Mouse (Mus musculus) myocyte (in vitro differentiated cells): ENCODE results near the gene Ccnb1. TPM values are rescaled to one million over a fixed set of nuclear protein-coding genes. Genes with fewer than 3 reads are reported as not detected.
"Not testable (repeated sequence)": the region's sequence is repeated elsewhere in the genome, so short reads cannot be mapped to it uniquely, and the experiment has no call there.

Source experiments
- H3K27me3 ChIP-seq: one replicate; pipeline ENCODE4 v1.6.1; 2011; ENCODE audit not compliant: control insufficient read depth, insufficient read depth, insufficient read length
- H3K36me3 ChIP-seq: one replicate; pipeline ENCODE4 v1.6.1; 2011; ENCODE audit not compliant: control insufficient read depth, insufficient read depth
- H3K4me2 ChIP-seq: one replicate; pipeline ENCODE4 v1.6.1; 2011; ENCODE audit warnings: low read depth, control low read depth
- H3K4me3 ChIP-seq: one replicate; pipeline ENCODE4 v1.5.1; 2011; ENCODE audit warnings: mild to moderate bottlenecking, control low read depth, moderate library complexity
- H3K79me2 ChIP-seq: one replicate; pipeline ENCODE4 v1.6.1; 2011; ENCODE audit not compliant: control insufficient read depth, insufficient read depth
- H3ac ChIP-seq: one replicate; pipeline ENCODE4 v1.6.1; 2011; ENCODE audit not compliant: control insufficient read depth, insufficient read length
- CEBPB ChIP-seq: IDR thresholded peaks from 2 replicates; pipeline ENCODE4 v1.6.1; 2011; ENCODE audit warnings: mild to moderate bottlenecking, moderate library complexity; ENCODE audit not compliant: poor library complexity, insufficient read depth, severe bottlenecking
- E2F4 ChIP-seq: IDR thresholded peaks from one replicate; pipeline ENCODE4 v1.6.1; 2011; ENCODE audit warnings: mild to moderate bottlenecking, control low read depth, moderate library complexity; ENCODE audit not compliant: insufficient read depth
- MAX ChIP-seq: IDR thresholded peaks from one replicate; pipeline ENCODE4 v1.6.1; 2011; ENCODE audit warnings: low read depth, mild to moderate bottlenecking, control low read depth
- MYOD1 ChIP-seq, 3 experiments: IDR thresholded peaks; one replicate each; pipeline ENCODE4 v1.6.1; 2011; ENCODE audit warnings: control low read depth in 2 of 3, low read depth in 2 of 3, mild to moderate bottlenecking in 2 of 3, moderate library complexity in 1 of 3; ENCODE audit not compliant: insufficient read length in 2 of 3, control insufficient read depth in 1 of 3
- MYOG ChIP-seq, 3 experiments: IDR thresholded peaks; one replicate each; pipeline ENCODE4 v1.6.1; 2011; ENCODE audit warnings: control low read depth in 2 of 3, low read depth in 2 of 3, mild to moderate bottlenecking in 2 of 3; ENCODE audit not compliant: insufficient read length in 2 of 3, control insufficient read depth in 1 of 3, insufficient read depth in 1 of 3
- POLR2A ChIP-seq: IDR thresholded peaks from one replicate; pipeline ENCODE4 v1.6.1; 2011; ENCODE audit warnings: low read depth, mild to moderate bottlenecking, control low read depth, moderate library complexity; ENCODE audit not compliant: insufficient read length
- POLR2AphosphoS2 ChIP-seq: IDR thresholded peaks from one replicate; pipeline ENCODE4 v1.6.1; 2011; ENCODE audit warnings: low read depth, control low read depth; ENCODE audit not compliant: insufficient read length
- REST ChIP-seq: IDR thresholded peaks from one replicate; pipeline ENCODE4 v1.6.1; 2011; ENCODE audit warnings: mild to moderate bottlenecking, control low read depth, moderate library complexity; ENCODE audit not compliant: insufficient read depth, insufficient read length
- SRF ChIP-seq: IDR thresholded peaks from one replicate; pipeline ENCODE4 v1.6.1; 2011; ENCODE audit warnings: low read depth; ENCODE audit not compliant: control insufficient read depth, insufficient read length
- TCF12 ChIP-seq: IDR thresholded peaks from one replicate; pipeline ENCODE4 v1.6.1; 2011; ENCODE audit warnings: mild to moderate bottlenecking, control low read depth; ENCODE audit not compliant: poor library complexity, insufficient read depth, severe bottlenecking
- TCF3 ChIP-seq: IDR thresholded peaks from one replicate; pipeline ENCODE4 v1.6.1; 2011; ENCODE audit warnings: low read depth, control low read depth; ENCODE audit not compliant: insufficient read length
- USF1 ChIP-seq: IDR thresholded peaks from one replicate; pipeline ENCODE4 v1.6.1; 2011; ENCODE audit warnings: low read depth, mild to moderate bottlenecking, control low read depth, moderate library complexity
- polyA plus RNA-seq: library from polyadenylated mRNA; unstranded; fragments of >200 nt; fragmentation: generic; extraction: Trizol; gene quantifications from one replicate; pipeline ENCODE4 v1.2.1, GENCODE M21; 2012; ENCODE audit warnings: missing spikeins

The Ccnb1 gene
- polyA plus RNA-seq, 1 experiment: 45.4 TPM

DNA sequence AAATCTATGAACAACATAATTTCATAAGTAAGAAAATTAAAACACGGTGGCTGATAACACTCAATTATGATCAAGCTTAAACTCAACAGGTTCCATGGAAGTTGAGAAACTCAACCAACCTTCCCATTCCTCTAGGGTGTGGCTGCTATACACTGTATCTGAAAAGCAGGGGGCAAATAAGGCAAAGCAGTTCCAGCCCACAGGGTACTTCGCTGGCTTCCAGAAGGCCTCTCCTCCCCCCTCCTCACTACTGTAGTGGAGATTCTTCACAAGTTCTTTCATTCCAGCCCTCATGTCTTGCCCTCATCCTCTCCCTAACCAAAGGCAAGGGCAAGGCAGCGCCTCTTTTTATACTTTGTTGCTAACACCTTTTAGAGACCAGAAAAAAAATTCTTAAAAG lies 37.5 kb upstream of the Ccnb1 start:
- Histone ChIP-seq H3K36me3 (peaks cover 56% of the 10 kb centered on the region), H3K4me2 (no peak overlapping the region), H3ac (no peak overlapping the region), H3K4me3 (no peak overlapping the region), H3K79me2 (peaks cover 1% of the 10 kb centered on the region), H3K27me3 (no peaks in the 10 kb centered on the region)
- TF ChIP-seq SRF: no peak
- TF ChIP-seq MAX: no peak
- no peak for TF ChIP-seq TCF12
- no peak for TF ChIP-seq POLR2AphosphoS2
- no peak for TF ChIP-seq POLR2A
- no peak for TF ChIP-seq E2F4
- TF ChIP-seq USF1: no peak
- no peak for TF ChIP-seq MYOG (IDR thresholded peaks at IDR 0.05; ENCODE audit: control insufficient read depth in 1 of 3, insufficient read depth in 1 of 3, insufficient read length in 2 of 3, low read depth in 2 of 3)
- no peak for TF ChIP-seq REST
- no peak for TF ChIP-seq TCF3
- TF ChIP-seq MYOD1 (IDR thresholded peaks at IDR 0.05; ENCODE audit: control insufficient read depth in 1 of 3, insufficient read length in 2 of 3, low read depth in 2 of 3): no peak
- no peak for TF ChIP-seq CEBPB

DNA sequence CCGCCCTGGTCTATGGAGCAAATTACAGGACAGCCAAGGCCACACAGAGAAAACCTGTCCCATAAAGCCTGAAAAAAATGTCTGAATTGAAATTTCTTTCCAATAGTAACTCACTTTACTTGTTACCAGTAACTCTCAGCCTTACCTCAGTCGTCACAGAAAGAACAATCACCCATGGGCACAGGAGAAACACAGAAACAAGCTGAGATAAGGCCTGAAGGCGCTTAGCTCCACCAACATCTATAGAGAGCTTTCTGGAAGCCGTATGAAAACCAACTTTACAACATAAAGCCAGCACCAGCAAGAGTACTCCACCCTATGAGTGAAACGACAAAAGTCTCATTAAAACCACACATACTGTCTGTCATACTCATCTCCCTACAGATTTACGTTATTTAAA lies 28.1 kb upstream of the Ccnb1 start:
- no peak for TF ChIP-seq MYOD1 (IDR thresholded peaks at IDR 0.05; ENCODE audit: control insufficient read depth in 1 of 3, insufficient read length in 2 of 3, low read depth in 2 of 3)
- no peak for TF ChIP-seq POLR2A
- TF ChIP-seq TCF12: no peak
- TF ChIP-seq POLR2AphosphoS2: no peak
- no peak for TF ChIP-seq CEBPB
- TF ChIP-seq REST: no peak
- no peak for TF ChIP-seq MAX
- no peak for TF ChIP-seq E2F4
- TF ChIP-seq MYOG (IDR thresholded peaks at IDR 0.05; ENCODE audit: control insufficient read depth in 1 of 3, insufficient read depth in 1 of 3, insufficient read length in 2 of 3, low read depth in 2 of 3): no peak
- no peak for TF ChIP-seq SRF
- TF ChIP-seq USF1: no peak
- TF ChIP-seq TCF3: no peak
- peaks cover 51% of the 10 kb centered on the region for H3K36me3 ChIP-seq
- no peaks in the 10 kb centered on the region for H3K79me2 ChIP-seq
- H3ac ChIP-seq: no peak overlapping the region
- H3K4me2 ChIP-seq: no peak overlapping the region
- no peak overlapping the region for H3K4me3 ChIP-seq
- no peaks in the 10 kb centered on the region for H3K27me3 ChIP-seq

DNA sequence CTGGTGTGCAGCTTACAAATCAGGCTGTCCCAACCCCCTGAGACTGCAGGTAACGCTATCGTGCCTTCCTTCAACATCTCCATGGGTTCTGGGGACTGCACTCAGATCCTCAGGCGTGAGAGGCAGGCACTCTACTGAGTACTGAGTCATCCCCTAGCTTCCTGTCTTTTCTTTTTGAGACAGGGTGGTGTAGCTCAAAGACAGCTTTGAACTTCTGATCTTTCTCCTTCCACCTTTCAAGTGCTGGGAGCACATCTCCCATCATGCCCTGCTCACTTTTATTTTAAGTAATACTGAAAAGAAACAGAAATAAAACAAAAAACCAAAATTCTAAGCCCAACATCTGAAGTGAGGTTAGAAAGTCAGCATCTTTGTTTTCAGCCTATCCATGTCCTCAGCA lies 19.4 kb upstream of the Ccnb1 start:
- no peak overlapping the region for H3K4me2 ChIP-seq
- no peak overlapping the region for H3K4me3 ChIP-seq
- H3K36me3 ChIP-seq: peaks cover 69% of the 10 kb centered on the region
- H3K79me2 ChIP-seq: no peaks in the 10 kb centered on the region
- no peaks in the 10 kb centered on the region for H3K27me3 ChIP-seq
- TF ChIP-seq E2F4 (no peak), REST (no peak), TCF3 (no peak), TCF12 (no peak)
- H3ac ChIP-seq: no peak overlapping the region

DNA sequence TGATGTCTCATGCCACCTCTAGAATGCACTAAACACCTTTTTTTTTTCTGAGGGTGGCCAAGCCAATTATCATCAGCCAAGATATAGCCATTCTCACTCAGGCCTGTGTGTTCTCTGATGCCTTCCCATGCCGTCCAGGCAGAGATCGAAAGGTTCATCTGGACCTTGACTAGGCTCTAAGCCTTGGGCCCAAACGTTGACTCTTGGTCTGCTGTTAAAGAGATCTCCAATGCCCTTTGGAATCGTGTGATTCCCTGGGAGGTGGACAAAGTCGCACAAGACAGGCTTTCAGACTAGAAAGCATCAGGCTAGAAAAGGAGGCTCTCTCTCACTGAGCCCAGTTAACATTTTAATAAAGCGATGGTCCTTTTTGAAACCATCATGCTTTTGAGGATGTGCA lies 10.8 kb upstream of the Ccnb1 start:
- TF ChIP-seq MYOG (IDR thresholded peaks at IDR 0.05; ENCODE audit: control insufficient read depth in 1 of 3, insufficient read depth in 1 of 3, insufficient read length in 2 of 3, low read depth in 2 of 3) (no peak), POLR2A (no peak), MYOD1 (IDR thresholded peaks at IDR 0.05; ENCODE audit: control insufficient read depth in 1 of 3, insufficient read length in 2 of 3, low read depth in 2 of 3) (no peak), E2F4 (no peak), USF1 (no peak), SRF (no peak)
- no peak overlapping the region for H3K4me3 ChIP-seq
- peaks cover 18% of the 10 kb centered on the region for H3K36me3 ChIP-seq

DNA sequence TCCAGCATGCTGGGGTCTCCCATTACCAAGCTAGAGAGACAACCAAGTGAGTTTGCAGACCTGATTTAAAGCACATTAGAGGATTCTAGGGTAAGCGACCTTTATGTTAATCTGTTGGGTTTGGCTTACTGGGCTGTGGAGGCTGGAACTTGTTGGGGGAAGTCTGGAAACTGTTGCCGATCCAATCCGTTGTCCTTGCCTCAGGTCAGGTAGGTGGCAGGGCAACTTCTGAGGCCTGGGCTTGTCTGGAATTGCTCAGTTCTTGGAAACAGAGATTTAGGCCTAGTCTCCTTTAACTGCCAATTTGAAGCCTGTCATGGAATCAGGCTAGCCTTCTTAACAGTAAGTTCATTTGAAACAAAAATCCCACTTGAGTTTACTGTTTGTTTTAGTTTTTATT lies 2.7 kb upstream of the Ccnb1 start:
- Histone ChIP-seq H3K36me3 (no peaks in the 10 kb centered on the region), H3ac (no peak overlapping the region), H3K79me2 (peaks cover 21% of the 10 kb centered on the region), H3K4me2 (no peak overlapping the region), H3K4me3 (no peak overlapping the region), H3K27me3 (no peaks in the 10 kb centered on the region)
- TF ChIP-seq MYOG (IDR thresholded peaks at IDR 0.05; ENCODE audit: control insufficient read depth in 1 of 3, insufficient read depth in 1 of 3, insufficient read length in 2 of 3, low read depth in 2 of 3) (no peak), MAX (no peak), TCF12 (no peak), CEBPB (no peak), SRF (no peak), REST (no peak)

More for the DNA sequence above, 10.8 kb upstream of the Ccnb1 start:
- Histone ChIP-seq H3ac (no peak overlapping the region), H3K79me2 (no peaks in the 10 kb centered on the region), H3K27me3 (no peaks in the 10 kb centered on the region), H3K4me2 (no peak overlapping the region)

DNA sequence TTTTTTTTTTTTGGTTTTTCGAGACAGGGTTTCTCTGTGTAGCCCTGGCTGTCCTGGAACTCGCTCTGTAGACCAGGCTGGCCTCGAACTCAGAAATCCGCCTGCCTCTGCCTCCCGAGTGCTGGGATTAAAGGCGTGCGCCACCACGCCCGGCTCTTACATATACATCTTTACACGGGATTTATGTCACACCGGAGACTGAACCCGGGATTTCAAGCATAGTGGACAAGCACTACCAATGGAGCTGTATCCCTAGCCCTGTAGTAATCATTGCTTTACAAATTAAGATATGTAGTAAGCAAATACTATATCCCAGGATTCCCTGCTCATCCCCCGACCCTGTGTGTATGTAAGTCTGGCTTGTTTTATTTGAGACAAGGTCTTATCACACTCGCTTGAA lies 1.7 kb upstream of the Ccnb1 start:
- not testable (repeated sequence) for H3K27me3 ChIP-seq, H3K4me3 ChIP-seq, H3K36me3 ChIP-seq, H3ac ChIP-seq, H3K4me2 ChIP-seq
- peaks cover 31% of the 10 kb centered on the region for H3K79me2 ChIP-seq
